Mouse (Mus musculus) regulatory T cell (primary cell): Measurements from ENCODE around the gene Fzd7.

Experiments
- in situ Hi-C: fragments of 300-600 bp; cut with MboI, MseI; formaldehyde crosslinking; loops from one replicate; pipeline ENCODE4 v1.15.1; 2025; ENCODE audit warnings: high pct_unique_total_duplicates

Gene Fzd7

DNA sequence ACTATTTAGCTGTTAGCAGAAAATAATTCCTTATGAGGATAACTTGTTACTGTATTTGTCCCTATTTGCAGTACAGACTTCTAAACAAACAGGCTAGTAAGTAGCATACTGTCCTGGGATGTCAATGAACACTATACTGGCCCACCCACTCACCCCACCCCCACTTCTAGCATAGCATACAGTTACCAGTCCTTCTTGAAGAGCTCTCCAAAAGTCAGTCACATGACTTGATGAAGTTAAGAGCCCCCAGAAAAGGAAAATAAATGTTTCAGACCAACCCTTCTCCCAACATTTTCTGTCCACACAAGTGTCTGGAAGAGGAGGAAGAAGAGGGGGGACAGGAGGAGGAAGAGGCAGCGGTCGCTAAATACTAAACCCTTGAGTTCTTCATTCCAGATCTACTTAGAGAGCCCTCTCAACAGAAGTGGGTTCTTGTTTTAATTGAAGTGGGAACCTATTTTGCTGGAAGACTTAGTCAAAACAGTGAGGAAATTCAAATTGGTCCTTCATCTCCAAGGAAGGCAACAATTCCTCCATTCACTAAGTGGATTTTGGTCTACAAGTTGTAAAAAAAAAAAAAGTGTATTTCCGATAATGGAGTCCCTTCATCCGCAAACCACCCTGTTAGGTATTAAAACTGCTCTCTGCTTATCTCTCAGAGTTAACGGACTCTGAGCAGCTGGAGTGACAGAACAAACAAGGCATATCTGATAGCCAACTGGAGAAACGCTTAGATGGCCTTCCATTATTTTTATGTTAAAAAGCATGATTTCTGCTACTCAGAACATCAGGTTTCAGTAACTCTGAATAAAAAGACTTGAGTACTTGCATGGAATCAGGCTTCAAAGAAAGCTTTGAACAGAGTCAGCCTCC lies 15.8 kb downstream of the Fzd7 start:
- in situ Hi-C loops: no loop called here

DNA sequence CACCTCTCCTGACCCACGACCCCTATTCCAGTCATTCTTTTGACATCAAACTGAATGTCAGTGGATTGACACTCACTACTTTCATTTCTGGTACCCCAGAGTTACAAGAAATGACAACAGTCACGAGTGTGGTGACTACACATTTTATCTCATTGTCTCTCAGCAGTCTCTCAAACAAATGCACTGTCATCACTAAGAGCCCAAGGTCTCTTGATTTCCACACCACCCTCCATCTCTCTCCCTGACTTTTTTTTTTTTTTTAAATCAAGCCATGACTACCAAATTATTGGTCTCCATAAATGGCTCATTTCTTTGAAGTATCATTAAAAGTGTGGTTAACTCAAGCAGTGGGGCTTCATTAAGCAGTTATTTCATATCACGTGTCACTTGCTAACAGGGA lies 17.1 kb downstream of the Fzd7 start:
- in situ Hi-C loops: no loop called here

DNA sequence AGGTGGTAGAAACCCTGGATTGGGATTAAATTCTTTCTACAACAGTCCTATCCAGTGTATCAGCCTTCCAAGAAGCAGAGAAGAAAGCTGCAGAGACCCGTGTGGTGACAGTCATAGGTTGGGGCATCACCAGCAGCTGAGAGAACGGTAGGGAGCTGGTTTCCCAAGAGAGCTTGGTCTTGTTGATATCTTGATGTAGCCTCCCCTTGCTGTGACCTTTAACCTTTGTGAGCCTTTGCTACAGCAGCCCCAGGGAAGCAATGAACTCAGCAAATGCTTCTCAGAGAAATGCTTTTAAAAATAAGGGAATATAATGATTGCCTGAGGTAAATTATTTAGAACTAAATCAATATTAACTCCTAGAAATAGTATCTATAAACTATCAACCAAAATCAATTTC lies 20.1 kb downstream of the Fzd7 start:
- in situ Hi-C loops: no loop called here

DNA sequence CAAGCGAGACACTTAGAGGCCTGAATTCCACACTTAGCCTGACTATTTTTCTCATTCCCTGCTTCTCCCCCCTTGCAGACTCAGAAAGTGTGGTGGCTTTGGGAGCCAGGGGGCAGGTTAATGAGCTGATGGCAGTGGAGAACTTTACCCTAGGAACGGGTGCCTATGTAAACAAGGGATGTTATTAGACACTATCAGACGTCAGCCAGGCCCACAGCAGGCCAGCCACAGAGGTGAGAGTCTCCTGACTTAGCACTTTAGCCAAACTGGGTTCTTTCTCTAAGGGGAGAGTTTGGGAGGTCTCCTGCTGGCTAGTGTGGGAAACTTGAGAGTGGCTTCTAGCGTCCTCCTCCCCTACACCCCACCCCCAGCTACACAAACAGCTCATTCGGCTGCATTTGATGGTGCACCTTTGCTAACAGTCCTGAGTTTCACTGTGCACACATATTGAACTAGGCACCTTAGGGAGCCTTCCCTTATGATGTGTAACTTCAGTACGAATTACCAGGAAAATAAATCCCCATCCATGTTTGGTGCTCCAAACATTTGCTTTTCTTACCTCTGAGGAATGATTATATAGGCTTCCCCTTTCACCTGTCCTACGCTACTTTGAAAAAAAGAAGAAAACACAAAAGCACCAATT lies 21.6 kb downstream of the Fzd7 start:
- in situ Hi-C loops: no loop called here

DNA sequence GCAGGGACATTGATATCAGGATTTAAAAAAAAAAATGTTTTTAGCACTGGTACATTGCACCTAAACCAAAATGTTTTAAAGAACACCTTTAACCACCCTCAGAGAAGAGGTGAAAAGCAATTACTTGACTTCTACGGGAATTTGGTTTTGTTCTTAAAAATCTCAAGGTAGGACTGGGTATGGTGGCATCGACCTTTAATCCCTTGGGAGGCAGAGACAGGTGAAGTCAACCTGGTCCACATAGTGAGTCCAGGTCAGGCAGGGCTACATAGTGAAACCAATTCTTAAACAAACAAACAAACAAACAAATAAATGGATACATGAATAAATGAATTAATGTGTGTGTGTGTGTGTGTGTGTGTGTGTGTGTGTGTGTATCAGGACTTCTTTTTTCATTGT lies 22.1 kb downstream of the Fzd7 start:
- in situ Hi-C loops: no loop called here

DNA sequence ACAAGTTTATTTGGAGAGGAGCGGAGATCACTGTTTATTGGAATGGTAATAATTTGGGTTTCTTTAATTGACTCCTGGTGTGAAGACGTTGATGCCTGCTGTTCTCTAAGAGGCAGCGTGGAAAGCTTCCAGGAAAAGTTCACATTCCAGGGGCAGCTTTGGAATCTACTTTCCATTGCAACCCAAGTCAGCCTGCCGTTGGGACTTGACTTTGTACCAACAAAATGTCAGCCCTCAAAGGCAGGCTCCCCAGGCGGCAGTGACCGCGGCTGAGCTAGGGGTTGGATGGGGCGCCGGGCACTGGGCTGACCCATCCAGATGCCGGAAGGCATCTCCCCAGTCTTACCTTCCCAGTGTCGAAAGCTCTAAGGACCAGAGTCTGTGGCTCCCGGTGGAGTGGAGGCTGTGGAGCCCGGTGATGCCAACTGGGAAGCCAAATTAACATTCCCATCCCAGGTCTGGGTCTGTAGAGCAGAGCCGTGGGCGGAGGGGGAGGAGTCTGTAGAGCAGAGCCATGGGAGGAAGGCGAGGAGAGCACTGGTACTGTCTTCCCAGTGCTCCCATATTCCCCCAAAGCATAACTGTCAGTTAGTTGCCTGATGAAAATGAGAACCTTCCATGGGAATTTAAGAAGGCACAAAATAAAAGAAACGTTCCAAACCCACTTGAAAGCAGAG lies 26.4 kb downstream of the Fzd7 start:
- in situ Hi-C loops: no loop called here

DNA sequence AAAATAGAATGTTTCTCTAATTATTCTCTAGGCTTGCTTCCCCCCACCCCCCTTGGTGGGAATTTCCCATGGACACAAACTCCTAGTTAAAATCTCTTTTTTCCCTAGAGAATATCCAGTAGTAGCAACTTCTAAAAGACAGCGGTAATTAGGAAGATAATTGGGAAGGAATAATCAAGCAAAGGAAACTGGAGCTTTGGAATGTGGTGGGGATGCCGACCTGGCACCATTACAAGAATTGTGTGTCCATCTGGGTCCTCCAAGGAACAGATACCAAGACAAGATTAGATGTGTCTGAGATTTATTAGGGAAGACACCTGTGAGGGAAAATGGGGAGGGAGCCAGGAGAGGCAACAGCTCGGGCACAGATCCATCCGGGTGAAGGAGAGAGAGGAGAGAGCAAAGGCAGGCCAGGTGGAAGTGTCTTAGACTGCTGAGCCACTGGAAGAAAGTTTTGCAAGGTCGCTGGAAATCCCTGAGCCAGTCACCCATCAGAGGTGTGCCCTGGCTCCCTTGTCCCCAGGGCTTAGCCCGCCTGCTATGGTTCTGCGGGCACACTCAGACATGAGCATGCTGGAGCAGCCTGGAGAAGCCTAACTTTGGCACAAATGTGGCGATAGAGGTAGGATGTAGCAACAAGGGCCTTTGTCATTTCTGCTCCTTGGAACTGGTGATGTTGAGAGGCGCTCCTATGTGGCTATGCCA lies 29.5 kb downstream of the Fzd7 start:
- in situ Hi-C loops: no loop called here

DNA sequence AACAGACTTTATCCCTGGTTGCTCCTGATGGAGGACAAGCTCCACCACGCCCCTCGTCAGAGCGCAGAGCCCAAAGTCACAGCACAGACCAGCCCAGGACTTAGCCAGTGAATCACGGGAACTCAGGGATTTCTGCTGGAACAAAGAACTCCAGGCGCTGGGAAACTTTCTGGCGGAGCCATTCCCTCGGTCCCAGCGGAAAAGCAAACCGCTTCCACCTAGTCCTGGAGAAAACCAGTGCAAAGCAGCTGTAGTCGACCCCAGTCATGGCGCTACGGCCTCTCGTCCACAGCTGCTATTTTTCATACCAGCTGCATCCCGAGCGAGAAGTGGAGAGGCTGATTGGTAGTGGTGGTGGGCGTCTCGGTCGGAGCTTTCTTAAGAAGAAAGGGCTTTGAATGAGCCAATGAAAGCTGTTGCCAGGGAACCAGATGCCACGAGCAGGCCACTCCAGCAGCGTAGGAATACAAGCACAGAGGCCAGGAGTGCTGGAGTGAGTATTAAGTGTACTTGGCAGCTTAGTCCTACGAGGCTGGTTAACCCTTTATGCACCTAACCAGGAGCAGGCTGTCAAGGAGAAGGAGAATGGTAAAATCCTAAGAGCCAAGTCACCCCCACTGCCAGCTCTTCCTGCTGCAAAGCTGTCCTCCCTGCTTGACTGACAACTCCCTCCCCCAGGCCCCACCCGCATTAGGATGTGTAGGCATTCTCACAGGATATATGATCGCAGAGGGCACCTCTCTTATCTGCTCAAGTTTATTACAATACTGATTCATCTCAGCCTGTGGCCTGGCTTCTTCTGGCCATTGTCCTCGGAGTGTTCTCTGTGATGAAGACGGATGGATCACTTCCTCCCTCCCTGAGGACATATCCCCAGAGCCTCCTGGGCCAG lies 34.0 kb downstream of the Fzd7 start, which contains the start of gene Gm973:
Gene Gm973, plus strand, starts transcription at position 239 of the 892 bp plus-strand sequence.
- in situ Hi-C loops: no loop called here

DNA sequence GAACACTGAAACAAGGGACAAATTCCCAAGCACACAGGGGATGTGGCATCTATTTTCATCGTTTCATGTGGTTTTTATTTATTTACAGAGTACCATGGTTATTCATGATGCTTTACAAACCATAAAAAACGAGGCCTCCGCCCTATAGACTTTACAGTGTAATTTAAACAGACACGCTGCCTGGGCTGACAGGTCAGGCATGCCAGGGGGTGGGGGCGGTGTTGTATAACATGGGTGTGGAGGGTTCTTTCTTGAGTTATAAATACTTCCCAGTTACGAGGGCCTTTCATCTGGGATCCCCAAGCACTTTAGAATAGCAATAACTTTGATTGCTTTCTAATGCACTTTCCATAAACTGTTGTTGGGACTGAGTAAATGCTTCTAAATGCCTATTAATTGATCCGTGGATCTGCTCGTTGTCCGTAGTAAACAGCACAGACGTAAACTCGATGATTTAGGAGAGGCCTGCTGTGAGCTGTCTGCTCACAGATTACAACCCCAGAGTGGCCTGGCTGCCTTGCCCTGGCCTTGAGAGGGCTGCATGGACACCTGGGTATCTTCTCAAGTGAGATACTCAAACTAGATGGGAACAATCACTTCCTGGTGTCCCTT lies 38.1 kb downstream of the Fzd7 start:
- in situ Hi-C loops: no loop called here

DNA sequence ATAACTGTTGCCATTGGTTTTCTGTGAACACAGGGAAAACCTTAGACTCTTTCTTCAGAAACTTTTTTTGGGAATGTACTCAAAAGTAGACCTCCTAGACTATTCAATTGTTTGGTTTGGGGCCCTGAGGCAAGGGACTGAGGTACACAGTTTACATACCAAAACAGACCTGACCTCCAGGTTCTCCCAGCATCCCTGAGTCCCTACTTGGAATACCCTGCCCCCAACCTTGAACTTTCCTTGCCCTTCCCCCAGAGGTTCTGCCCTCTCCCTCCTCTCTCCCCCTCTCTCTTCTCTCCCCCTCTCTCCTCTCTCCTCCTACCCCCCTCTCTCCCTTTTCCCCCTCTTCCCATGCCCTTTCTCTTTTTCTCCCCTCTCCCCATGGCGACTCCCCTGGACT lies 40.2 kb downstream of the Fzd7 start:
- in situ Hi-C loops: no loop called here

DNA sequence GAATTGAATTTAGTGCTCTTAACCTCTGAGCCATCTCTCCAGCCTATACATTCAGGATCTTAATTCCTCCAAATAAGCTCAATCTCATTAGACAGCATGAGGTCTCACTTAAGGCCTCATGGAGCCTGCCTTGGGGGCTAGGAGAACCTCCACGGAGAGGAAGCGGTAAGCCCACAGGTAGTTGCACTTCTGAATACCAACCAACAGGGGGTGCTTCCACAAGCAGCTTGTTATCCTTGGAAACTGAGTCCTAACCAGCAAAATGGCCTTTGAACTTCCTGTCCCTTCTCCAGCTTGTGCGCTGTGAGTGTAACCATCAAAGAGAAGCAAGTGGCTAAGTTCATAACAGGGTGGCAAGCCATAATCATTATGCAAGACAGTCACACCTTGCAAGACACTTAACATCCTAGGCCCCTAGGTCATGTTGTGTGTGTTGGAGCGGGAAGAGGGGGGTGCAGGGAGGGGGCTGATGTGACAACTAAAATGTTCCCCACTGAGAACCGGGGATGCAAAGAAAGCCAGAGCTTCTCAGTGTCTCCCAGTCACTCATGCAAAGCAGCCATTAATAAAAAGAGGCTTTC lies 41.2 kb downstream of the Fzd7 start:
- in situ Hi-C loops: no loop called here

DNA sequence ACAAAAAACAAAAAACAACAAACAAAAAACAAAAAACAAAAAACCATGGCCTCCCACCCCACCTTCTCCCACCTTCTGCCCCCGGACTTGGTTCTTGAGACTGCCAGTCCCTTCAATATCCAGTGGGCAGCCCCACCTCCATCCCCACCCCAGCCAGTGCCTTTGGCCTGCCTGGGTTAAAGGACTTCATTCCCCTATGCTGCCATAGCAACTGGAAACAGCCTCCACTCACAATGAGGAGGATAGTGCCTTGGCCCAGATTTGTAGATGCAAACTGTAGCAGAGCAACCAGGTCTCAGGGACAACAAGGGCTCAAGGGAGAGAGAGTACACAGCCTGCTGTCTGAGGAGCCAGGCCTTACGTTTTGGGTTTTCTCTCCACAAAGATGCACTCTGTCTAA lies 41.8 kb downstream of the Fzd7 start:
- in situ Hi-C loops: no loop called here

DNA sequence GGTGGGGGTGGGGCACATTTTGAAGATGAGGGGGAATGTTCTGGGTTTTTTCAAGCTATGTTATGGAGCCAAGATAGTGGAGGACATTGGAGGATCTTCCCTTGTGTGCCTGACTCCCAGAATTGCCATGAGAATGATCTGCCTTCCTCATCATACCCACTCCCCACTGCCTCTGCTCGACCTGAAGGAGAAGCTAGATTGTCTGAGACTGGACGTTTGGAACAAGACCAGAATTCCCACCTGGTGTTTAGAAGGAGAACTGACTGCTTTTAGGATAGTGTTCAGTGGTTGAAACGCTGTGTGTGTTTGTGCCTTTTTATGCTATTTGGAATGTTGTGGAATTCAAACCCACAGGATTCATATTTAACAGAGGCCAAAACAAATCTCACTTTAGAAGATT lies 42.5 kb downstream of the Fzd7 start:
- in situ Hi-C loops: no loop called here

DNA sequence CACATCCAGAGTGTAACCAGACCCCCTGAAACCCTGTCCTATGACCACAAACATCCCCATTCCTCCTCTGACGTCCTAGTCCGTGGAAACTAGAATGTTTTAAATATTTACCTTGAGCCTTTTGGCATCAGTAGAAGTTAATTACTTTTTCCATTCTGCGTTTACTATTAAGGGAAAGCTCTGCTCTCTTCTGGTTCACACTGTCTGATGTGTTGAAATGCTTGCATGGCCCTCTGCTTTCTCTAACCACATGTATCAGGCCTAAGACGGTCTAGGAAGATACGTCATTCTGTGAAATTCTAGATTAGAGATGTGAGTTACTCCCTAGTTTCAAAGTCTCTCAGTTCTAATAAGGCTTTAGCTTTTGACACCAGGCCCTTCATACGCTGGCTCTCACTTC lies 45.0 kb downstream of the Fzd7 start:
- in situ Hi-C loops: no loop called here

DNA sequence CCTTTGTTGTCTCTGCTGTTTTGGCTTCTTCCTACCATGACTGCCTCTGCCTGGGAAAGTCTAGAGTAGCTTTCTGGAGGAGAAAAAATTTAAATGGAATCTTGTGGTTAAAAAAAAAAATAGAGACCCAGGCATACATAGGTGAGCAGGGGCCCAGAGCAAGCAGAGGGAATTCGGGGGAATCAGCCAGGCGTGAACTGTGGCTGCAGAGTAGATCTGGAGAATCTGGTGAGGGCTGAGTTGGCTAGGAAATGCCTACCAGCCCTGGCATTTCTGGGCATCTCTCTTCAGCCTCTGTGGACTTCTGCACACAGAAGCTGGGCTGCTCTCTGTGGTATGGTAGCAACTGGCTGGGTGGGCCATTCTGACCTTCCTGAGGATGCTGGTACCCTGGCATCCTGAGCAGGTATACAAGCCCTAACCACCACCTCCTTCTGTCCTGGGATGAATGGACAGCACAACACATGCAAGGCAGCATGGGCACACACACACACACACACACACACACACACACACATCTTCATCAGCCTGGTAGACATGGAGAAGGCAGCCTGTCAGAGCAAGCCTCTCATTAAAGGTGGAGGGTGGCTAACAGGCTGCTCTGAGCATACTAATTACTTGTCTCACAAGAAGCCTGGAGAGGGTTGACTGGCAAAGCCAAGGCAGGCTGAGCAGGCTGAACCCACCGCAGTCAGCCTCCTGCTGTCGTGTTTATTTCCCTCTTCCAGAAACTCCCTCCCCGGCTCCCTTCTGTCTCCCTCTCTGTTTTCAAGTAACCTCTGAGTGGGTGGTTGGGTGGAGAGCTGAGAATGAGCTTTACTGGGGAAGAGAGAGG lies 53.0 kb downstream of the Fzd7 start:
- in situ Hi-C loops: no loop called here
